In the genomic region with DNA sequence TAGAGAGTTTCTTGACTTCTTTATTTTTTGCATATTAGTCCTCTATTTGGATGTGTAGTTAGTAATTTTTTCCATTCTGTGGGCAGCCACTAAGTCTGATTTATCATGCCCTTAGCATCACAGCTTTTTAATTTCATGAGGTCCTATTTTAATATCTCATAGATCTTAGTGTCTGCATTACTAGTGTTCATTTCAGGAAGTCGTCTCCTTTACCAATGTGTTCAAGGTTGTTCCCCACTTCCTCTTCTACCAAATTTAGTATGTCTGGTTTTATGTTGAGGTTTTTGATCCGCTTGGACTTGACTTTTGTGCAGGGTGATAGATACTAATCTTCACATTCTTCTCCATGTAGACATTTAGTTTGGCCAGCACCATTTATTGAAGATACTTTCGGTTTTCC, we compare ENCODE assay signal across 15 mouse cellular contexts.
"Had no signal": no experiment of that assay in that cellular context is flagged by ENCODE, and none has a peak within 500 bp of the region (broad histone marks: within the 10 kb centered on the region; RNA-seq: fewer than 3 reads in every experiment).

No protein-coding gene starts in this region.

- ATAC-seq: hindbrain, postnatal 0 days; intestine, embryonic 16.5 days had no signal

- DNase-seq: gastrocnemius, postnatal 14 days; gastrocnemius, postnatal 36 days; heart, adult 11 months; heart, adult 2 months; heart, postnatal 14 days; heart, postnatal 36 days; kidney, adult 11 months; kidney, adult 2 months; kidney, adult 9 months; kidney, postnatal 14 days; kidney, postnatal 36 days; liver; liver, embryonic 13.5 days had no signal
